Mouse (Mus musculus) megakaryocyte, adult 5-6 weeks (primary cell): ENCODE measurements around the gene Nell2. TPM values are rescaled to one million over a fixed set of nuclear protein-coding genes. Genes with fewer than 3 reads are reported as not detected.

ENCODE experiments used
- ATAC-seq: 2 replicates; pipeline ENCODE4 v1.8.0; 2016; ENCODE audit warnings: mild to moderate bottlenecking, inconsistent platforms; ENCODE audit not compliant: poor library complexity, severe bottlenecking
- total RNA-seq, 2 experiments: library from RNA; stranded (forward) in 1 of 2; stranded (reverse) in 1 of 2; fragments of 153-499, 151-499 nt in 1 of 2; fragments of 221-1000, 200-1000 nt in 1 of 2; gene quantifications; 2 replicates each; pipeline versions ENCODE4 v1.2.3 to v1.2.4; 2015 to 2017

Nell2 gene
- total RNA-seq, 2 experiments from 2014 or later = not detected

- ATAC-seq = no peak
These were observed 51.9 kb downstream of the Nell2 start for GRCm38 (mm10) chr15:95476440-95476839.

DNA sequence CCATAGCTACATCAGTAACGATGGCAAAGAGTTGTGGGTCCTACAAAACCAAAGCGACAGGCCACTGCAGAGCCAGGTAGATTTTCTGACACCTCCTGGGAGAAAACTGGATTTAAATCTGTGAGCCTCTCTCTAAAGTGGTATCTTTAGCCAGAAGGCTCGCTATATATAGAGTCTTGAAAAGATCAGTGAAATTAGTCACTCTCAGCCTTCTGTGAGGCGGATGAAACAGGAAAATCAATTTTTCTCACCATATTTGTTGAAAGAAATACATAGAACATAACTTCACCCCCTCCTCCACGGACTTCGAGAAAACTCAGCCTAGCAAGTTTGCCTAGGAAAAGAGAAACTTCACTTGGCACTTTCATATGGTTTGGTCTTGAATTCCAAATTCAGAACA is 54.4 kb downstream of the Nell2 start:
- ATAC-seq = no peak

- no peak for ATAC-seq
These were observed 61.2 kb downstream of the Nell2 start for GRCm38 (mm10) chr15:95467195-95467594.

GRCm38 (mm10) chr15:95460041-95460566 is 68.3 kb downstream of the Nell2 start:
- ATAC-seq = no peak

- ATAC-seq = no peak
These were observed 83.8 kb downstream of the Nell2 start for GRCm38 (mm10) chr15:95444586-95444985.

- ATAC-seq = no peak
These were observed 90.6 kb downstream of the Nell2 start for GRCm38 (mm10) chr15:95437740-95438139.

- no peak for ATAC-seq
These were observed 92.1 kb downstream of the Nell2 start for GRCm38 (mm10) chr15:95436261-95436660.

DNA sequence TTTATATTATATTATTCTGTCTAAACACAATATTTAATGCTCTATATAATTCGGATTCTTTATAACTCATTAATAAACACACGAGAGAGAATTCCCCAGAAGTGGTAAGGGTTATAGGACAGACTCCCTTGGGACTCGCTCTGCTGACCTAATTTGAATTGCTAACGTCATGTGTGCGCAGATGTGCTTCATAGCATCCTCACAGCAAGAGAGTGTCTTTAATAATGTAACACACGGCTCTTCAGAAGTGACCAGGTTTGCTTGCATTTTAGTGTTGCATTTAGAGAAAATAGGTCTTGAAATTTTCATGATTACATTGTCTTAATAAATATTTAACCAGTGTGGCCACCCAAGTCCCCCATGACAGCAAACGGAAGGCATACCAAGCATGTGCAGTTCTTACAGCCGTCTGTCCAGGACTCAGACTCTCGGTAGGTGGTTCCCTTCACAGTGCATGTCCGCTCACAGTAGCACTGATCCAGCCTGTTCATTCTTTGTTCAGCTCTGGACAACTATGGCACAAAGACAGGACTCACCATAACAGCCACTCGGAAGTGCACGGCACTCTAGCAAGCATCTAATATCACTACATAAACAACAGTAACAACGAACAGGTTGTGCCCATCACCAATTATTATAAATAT is 97.1 kb downstream of the Nell2 start:
- ATAC-seq = no peak

GRCm38 (mm10) chr15:95430000-95430399 is 98.4 kb downstream of the Nell2 start:
- no peak for ATAC-seq

GRCm38 (mm10) chr15:95428003-95428663 is 100.2 kb downstream of the Nell2 start:
- ATAC-seq = no peak

- no peak for ATAC-seq
These were observed 103.3 kb downstream of the Nell2 start for GRCm38 (mm10) chr15:95425085-95425484.

DNA sequence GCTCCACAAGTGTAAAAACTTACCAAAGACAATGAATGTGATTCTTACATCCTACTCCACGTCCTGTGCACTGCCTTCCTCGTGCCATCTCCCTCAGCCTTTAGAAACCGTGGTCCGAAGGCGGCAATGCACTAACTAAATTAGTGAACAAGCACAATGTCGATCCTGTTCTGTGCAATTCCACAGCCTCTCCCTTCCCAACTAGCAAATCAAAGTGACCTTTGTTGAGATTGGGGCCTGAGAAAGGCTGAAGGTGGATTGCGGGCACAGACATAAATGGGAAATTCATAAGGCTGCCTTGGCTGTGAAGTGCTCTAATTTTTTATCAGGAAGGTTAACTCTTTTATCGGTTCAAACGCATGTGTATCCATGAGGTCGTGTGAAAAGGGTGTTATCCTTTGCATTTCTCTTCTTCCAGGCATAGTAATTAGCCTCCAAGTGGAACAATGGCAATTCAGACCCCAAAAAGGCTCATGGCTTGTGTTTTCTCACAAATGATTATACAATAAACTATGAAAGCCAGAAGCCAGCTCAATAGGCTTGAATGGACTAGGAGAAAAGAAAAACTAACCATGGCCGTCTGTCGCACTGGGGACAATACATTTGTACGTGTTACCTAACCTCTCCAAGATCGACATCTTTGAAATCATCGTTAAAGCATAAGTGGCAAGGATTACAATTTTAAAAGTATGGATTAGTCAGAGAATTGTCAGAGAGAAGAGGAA is 106.0 kb downstream of the Nell2 start:
- ATAC-seq = no peak

DNA sequence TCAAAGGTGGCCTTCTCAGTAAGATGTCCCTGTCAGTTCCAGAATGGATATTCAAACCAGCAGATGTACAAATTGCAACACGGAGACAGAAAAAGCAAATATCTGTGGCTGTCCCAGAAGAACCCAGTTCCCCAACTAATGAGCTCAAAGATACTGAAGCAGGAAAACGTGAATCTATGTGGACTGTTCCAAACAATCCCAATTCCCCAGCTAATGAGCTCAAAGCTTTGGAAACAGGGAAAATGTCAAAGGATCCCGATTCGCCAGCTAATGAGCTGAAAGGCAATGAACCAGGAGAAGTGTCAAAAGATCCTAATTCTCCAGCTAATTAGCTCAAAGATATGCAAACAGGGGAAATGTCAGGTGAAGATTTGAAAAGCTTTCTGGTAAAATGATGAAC is 109.7 kb downstream of the Nell2 start:
- ATAC-seq = no peak

DNA sequence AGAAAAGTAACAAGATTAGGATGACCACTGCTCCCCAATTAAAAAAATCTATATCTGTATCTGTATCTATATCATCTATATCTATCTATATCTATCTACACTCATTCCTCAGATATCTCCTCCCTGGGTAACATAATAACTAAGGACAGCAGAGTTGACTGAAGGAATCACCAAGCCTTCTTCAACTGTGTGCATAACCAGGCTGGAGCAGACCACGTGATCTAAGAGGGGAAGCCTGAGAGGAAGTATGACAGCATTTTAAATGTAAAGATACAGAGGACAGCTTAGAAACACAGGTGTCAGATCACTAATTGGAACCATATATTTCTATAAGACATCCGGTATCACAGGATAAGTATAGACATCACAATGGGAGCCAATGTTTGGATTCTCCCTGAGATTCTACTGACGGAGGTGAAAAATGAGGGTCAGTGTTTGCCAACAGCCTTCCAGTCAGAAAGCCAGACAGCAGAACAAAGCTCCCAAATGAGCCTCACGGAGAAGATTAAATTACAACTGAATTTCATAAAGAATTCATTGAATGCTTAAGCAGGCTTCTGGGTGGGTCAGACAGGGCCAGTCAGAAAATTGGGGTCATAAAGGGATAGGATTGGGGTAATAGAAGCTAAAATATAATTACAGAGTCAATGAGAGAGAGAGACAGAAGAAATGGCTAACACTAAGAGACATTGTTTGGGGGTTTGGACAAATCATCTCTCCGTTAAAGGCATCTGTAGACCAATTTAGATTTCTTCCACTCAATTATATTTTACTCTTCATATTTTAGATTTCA is 116.2 kb downstream of the Nell2 start:
- ATAC-seq = no peak

DNA sequence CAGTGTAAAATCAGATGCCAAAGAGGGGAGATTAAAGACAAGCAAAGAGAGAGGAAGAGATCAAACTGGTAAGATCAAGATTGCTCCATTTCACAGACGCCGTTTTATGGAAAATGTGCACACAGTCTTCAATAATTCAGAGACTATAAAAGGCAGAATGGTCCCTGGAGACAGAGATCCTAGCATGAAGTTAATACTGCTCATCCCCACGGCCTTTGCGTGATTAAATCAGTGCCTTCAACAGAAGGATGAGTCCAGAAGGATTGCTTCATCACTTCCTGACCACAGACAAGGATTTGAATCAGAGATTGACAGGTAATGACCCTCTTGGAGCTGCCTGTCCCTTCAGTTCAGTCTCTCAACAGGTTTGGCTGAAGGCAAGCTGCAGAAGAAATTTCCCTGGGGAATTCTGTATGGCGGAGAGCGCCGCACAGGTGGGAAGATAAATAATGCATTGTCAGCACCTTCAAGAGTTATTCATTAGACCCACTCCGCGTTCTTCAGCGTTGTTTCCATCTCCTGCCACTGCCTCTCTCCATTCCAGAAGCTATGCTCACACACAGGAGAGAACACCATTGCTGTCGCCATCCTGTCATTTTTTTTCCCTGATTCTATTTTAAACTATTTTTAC is 118.0 kb downstream of the Nell2 start:
- ATAC-seq = no peak

DNA sequence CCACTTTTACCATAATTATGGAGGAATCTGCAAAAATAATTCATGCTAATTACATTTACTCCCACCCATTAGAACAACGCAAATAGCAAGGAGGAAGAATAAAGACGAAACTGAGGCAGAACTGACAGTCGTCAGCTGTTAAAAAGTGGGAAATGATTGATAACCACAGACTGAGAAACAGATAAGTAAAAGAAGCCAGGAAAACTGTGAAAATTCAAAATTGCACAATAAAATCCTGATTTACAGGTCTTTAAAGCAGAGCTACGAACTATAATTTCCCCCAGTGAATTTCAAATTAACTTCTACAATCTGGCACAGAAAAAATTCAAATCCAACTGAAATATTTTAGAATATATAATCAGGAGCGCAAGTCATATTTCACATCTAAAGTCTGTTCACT is 138.0 kb downstream of the Nell2 start:
- no peak for ATAC-seq

GRCm38 (mm10) chr15:95388950-95389349 is 139.4 kb downstream of the Nell2 start:
- ATAC-seq = no peak

DNA sequence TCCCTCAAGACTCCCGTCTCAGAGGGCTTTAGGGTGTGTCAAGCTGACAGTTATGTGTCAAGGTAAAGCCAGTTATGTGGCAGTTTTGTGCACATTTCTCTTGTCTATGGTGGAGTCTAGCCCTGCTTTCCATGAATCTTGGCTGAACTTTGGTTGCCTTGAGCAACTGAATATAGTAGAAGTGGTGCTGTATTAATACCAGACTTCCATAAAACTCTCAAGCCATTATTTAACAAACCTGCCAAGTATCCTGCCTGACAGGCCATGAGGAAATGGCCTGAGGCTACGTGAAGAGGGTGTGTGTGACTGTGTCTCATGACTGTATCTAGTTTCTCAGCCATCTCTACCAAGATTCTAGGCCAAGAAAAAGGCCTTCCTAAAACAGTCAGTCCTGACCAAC is 147.5 kb downstream of the Nell2 start:
- no peak for ATAC-seq

GRCm38 (mm10) chr15:95370720-95371395 is 157.5 kb downstream of the Nell2 start:
- no peak for ATAC-seq

GRCm38 (mm10) chr15:95368185-95368584 is 160.2 kb downstream of the Nell2 start:
- no peak for ATAC-seq
